Mouse (Mus musculus): ENCODE measurements around the gene Tbx6.

Gene Tbx6

DNA sequence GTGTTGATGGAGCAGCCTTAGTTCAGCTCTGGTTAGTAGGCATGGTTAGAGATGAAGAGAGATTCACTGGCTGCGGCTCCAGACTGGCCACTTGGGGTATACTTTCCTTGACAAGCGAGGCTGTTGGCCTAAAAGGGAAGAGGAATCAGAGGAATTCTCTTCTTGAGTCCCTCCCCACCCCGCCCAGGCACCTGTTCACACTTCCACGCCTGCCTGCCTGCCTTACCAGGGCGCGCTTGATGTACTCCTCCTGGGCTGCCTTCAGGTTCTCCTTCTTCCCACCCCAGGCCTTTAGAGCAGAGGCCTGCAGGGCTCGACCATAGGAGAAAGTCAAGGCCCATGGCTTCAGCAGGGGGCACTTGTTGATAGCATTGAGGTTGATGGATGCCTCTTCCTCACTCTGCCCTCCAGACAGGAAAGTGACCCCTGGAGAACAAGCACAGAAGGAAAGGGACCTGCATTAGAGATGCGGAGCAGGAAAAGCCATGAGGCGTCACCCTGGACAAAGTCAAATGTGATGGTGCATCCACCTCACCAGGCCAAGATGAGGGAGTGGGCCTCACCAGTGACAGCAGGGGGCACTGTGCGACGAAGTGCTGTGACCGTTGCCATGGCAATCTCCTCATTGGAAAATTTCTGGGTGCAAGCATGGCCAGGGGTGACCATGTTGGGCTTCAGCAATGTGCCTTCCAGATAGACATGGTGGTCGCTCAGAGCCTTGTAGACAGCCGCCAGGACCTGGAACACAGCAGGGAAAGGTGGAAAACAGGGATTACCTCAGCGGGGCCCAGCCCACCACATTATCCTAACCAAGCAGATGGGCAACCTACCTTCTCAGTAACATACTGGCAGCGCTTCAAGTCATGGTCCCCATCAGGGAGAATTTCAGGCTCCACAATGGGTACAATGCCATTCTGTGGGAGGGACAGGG is 14.4 kb downstream of the Tbx6 start:
- DNase-seq, result no peak

GRCm38 (mm10) chr7:126796350-126796932 is 15.2 kb downstream of the Tbx6 start:
- DNase-seq, result peak; percentile 80

GRCm38 (mm10) chr7:126797411-126798126 is 16.3 kb downstream of the Tbx6 start, which contains the start of gene Fam57b:
Gene Fam57b (plus strand): TSS chr7:126797668.
- DNase-seq, result no peak

DNA sequence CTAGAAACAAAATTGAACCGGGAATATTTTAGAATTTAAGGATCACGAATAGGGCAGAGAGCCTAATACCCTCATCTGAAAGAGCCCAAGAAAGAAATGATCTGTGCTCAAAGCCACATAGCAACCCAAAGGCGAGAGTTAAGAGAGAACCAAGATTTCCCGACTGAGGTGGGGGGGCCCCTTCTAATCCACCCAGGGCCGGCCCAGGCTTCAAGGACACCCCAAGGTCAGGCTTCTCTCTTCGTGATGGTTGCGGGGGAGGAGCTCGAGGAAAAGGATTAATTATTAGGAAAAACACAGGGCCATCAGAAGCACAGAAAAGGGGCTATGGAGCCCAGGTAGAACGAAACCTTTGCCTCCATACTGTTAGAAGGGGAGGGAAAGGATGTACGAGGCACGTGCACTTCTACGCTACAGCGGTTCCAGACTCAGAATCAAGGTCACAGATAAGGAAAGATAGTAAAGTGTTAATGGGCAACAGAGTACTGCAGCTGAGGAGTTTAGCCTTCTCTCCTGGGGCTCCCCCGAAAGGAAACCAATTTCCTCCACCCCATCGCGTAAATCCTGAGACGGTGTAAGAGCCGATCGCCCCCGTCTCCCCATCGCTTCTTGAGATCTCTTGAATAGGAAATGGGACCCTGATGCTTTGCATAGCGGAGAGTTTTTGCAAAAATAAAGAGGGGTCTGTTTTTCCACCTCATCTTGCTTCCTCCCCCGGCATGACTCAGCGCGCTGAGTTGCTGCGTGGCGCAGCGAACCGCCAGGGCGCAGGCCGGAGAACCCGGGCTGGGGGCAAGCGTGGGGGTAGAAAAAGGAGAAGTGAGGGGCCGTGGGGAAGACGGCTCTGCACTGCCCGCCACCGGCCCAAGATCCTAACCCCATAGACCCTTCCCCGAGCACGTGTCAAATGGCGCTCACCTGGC is 17.1 kb downstream of the Tbx6 start:
- DNase-seq, result no peak

- peak; percentile 98 for DNase-seq
These were observed 17.8 kb downstream of the Tbx6 start for GRCm38 (mm10) chr7:126799050-126799467.

GRCm38 (mm10) chr7:126799468-126800268 is 18.4 kb downstream of the Tbx6 start:
- no peak for DNase-seq

GRCm38 (mm10) chr7:126800269-126801056 is 19.2 kb downstream of the Tbx6 start:
- no peak for DNase-seq

- DNase-seq, result no peak
These were observed 19.8 kb downstream of the Tbx6 start for GRCm38 (mm10) chr7:126801057-126801422.

DNA sequence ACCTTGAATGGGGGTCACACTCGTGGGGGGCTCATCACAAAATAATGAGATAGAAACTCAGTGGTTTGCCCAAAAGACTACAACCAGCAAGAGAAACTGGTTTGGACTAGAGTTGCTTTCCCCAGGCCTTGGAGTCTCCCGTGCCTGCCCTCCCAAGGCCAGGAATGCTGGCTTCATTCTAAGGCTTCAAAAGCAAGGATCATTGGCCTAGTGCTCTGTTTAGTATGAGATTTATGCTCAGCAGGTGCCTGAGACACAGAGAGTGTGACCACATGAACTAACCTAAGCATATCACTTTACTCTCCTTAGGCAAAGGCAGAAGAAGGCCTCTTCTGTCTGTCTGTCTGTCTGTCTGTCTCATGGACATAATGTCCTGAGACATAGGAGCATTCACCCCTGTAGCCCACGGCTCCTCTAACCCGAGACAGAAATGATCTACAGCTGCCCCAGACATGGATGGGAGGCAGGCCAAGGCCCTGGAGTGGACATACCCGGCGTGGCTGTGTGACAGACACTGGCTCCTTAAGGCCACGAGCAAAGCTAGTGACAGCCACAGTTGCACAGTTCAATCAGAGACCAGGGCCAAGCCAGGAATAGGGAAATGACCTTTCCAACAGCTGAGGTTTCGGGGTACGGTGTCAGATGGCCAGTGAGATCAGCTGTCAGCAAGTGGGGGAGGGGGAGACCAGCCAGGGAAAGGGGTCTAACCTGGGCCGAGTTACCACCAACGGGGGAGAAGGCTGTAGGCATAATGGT is 21.0 kb downstream of the Tbx6 start:
- DNase-seq, result no peak

DNA sequence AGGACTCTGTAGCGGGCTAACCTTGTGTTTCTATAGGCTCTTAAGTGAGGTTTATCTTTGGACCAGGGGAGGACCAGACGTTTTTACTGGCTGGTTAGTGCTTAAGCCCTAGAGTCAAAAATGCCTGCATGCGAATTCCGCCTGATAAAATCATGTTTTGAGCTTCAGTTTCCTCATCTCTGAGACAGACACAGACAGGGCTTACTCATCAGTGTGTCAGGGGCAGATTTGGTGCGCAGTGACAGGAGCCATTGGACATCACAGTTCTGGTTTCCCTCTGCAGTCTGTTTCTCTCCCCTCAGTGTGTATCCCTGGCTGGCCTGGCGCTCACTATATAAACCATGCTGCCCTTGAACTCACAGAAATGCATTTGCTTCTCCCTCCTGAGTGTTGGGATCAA is 21.9 kb downstream of the Tbx6 start:
- no peak for DNase-seq

- DNase-seq, result no peak
These were observed 22.5 kb downstream of the Tbx6 start for GRCm38 (mm10) chr7:126803751-126804150.

DNA sequence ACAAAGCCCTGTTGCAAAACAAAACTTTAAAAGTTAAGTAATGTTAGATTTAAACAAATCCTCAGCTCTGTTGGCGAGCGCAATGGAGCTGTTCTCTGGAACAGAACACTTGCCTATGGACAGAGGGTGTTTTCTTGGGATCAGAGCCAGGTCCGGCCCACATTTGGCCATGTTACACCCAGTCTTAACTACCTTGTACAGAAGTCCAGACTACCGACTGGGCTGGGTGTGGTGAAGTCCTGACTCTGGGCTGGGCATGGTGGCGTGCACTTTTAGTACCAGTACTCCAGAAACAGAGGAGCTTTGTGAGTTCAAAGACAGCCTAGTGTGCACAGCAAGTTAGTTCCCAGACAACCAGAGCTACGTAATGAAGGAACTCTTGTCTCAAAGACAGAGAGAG is 25.7 kb downstream of the Tbx6 start:
- no peak for DNase-seq

DNA sequence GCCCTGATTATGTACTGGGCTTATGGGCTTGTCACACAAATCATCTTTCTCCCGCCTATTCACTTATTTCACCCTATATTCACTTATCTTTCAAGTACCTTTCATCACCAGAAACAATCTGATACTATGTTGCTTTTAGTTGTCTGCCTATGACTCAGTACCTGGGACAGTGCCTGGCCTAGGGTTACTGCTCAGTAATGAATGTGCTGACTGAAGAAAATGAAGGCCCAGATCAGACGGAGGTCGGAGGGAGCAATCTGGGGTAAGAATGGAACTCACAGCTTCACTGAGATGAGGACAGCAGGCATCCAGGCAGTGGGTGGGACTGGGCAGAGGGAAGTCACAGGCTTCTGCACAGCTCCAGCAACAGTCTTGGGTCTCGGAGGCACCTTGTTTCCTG is 26.1 kb downstream of the Tbx6 start:
- no peak for DNase-seq

DNA sequence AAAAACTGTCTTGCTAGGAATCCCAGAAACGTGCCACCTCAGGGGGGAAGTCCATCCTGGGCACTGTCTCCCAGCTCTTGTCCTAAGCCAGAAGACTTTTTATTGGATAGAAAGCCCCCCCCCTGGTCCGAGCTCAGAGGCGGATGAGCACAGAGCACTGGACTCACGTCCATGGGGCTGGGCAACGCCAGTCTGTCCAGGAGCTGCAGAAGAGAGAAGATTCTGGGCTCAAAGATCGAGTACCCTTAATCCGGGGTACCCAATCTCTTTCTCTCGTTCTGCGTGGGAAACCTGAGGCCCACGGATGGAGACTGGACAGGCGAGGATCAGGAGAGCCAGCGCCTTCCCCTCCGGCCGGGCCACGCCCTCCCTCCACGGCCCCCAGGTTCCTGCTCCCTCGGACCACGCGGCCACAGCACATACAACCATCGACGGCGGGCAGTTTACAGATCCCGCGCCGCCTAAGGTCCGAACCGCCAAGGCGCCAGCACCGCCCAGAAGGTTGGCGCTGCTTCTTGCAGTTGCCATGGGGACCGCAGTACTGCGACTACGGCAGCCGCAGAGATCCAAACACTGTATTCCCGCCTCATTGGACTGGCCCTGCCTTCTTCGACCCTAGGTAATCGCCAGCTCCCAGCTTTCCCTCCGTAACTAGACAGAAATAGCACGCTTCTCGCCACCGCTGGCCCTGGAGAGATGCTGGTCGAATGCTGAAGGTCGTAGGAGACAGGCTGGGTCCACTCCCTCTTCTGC is 27.6 kb downstream of the Tbx6 start:
- peak; percentile 88 for DNase-seq

DNA sequence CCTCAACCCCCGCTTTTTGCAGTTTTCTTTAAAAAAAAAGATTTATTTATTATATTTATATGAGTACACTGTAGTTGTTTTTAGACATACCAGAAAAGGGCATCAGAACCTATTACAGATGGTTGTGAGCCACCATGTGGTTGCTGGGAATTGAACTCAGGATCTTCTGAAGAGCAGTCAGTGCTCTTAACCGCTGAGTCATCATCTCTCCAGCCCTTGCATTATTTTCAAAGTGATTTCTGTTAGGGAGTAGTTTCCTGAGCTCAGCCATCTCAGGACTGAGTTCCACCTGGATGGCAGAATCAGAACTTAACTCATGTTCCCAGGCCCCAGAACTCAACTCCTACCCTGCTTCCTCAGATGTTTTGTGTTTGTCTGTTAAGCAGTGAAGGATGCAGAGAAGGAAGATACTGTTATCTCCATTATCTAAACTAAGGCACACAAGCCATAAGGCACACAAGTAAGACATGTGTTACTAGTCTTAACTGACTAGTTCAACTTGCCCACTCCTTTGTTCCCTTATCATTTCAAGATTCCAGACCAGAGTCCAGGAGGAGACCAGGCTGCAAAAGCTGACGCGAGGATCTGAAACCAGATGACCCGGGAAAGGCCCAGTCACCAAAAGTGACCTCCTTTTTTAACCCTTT is 28.6 kb downstream of the Tbx6 start:
- DNase-seq, result no peak

GRCm38 (mm10) chr7:126815726-126816222 is 34.5 kb downstream of the Tbx6 start:
- no peak for DNase-seq

DNA sequence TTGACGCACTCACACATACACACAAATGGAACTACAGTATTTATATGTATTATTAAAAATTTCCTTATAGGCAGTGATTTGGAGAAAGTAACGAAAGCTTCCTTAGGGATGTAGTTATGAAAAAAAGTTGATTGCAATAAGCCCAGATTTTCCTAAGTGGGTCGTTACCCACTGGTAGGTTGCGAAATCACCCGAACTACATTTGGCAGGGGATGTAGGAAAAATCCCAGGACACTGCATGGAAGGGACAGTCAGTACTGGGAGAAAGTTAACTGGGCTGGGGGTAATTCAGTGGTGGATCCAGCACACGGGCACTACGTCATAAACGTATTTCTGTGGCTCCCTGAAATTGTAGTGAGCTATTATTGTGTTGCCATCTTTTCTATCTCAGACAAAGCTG is 35.2 kb downstream of the Tbx6 start:
- DNase-seq, result no peak

DNA sequence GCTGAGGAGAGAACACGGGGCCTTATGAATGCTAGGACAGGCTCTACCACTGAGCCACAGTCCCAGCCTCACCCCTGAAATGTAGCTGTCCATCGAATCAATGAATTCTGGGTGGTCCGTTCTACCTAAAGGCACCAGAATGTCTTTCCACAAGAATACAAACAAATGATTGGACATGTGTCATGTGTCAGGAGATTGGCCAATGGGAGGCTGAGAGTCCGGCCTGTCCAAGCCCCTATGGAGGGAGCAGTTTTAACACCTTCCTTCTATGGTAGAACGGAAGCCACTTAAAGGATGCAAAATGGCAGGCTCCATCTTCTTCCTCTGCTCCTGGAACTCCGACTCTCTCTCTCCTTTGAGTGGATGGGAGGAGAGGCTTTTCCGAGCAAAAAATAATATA is 36.3 kb downstream of the Tbx6 start:
- DNase-seq, result no peak

DNA sequence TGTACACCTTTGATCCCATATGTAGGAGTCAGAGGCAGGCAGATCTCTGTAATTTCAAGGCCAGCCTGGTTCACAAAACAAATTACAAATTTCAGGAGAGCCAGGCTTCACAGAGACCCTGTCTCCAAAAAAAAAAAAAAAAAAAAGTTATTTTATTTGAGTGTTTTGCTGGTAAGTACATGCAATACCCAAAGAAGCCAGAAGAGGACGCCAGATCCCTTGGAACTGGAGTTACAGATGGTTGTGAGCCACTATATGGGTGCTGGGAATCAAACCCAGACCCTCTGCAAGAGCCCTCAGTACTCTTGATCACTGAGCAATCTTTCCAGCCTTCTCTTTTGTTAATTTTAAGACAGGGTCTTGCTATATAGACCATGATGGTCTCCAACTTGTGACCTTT is 37.5 kb downstream of the Tbx6 start:
- DNase-seq, result no peak

All from layer of hippocampus, adult 9-11 months (tissue).